Mouse (Mus musculus) brain, adult 2 months (tissue): ENCODE results near the gene Cyp2j8.
A peak's percentile ranks its signal among the peaks of the same experiment; 100 is the strongest.
"Not testable (repeated sequence)": the region's sequence is repeated elsewhere in the genome, so short reads cannot be mapped to it uniquely, and the experiment has no call there.

ENCODE experiments used
- DNase-seq: peaks from one replicate; pipeline ENCODE4 v3.0.0; 2011; ENCODE audit warnings: low read depth, low spot score

Gene Cyp2j8

DNA sequence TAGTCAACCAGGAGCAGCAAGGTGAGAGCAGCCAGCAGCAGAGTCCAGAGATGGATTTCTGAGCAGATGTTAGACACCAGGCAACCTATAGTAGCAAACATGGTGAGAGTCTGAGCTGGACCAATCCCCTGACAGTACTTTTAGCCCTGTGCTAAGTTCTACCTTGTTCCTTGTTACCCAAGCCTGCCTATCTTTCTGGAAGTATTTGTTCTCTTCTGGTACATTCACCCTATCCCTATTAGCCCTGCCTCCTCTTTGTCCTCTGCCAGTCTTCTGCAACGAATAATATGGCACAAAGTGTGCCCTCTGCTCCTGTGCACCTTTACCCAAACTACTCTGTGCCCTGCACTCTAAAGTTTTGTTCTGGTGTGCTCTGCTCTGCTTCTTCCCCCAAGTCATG is at the start of gene Cyp2j8:
Gene Cyp2j8, minus strand, starts transcription at position 101 of the 400 bp plus-strand sequence.
- no peak for DNase-seq

DNA sequence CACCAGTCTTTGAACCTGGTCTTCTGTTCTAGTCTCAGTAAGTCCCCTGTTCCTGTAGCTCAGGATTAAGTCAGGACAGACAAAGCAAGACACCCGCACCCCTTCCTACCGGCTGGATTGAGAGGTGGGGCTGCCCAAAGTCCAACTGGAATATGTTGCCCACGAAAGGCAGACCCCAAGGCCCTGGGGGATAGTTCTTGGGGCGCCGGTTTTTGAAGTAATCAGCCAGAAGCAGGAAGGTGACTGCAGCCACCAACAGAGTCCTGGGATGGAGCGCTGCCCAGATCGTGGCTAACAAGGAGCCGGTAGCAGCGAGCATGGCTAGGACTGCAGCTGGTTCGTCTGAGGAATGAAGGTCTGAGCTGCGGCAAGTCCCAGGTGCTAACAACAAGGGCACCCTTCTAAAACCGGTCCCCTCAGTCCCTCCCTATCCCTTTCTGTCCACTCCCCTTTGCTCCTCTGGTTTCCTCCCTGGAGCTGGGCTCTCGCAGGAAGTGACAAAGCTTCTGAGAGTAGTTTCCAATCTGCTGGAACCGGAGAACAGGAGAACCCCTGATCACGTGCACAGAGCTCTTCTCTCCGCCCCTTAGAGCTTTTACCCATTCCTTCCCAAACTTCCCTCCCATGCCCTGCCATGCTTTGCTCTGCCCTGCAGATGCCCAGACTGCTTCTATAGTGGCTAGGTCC is 46.1 kb upstream of the Cyp2j8 start, which contains the start of gene Cyp2j6:
Gene Cyp2j6, minus strand, starts transcription at position 529 of the 687 bp plus-strand sequence.
- peak; percentile 85 for DNase-seq

DNA sequence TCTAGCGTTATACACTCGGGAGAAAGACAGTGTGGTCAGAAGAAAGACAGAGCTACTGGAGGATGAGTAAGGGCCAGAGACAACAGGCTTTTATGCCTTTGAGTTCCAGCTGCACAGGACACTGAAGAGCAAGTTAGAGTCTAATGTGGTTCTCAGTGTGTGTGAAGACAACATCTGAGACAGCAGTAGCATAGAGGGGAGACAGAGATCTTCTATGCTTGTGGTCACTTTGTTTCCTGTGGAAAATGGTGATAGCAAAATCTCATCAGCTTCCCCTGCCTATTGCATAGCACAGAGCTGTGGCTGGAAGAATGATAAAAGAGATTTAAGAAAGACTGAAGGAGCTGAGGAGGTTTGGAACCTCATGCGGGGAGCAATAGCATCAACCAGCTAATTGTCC is 44.4 kb upstream of the Cyp2j8 start:
- DNase-seq: peak; percentile 13

DNA sequence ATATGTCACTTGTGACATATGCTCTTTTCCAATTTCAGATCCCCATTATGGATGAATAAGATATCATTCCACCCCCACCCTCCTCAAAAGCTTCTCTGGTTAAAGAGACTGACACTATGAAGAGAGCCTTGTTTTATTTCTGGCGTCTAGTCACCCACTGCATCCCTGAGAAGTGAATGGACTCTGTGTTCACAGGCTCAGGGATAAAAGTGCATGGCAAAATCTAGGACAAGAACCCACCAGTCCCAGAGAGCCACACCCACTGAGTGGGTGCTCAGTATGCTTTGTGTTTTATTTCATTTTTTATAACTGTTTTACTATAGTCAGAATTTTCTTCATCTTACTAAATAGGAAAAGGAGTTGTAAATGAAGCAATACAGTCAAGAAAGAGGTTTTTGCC is 38.8 kb upstream of the Cyp2j8 start:
- DNase-seq: peak; percentile 78

DNA sequence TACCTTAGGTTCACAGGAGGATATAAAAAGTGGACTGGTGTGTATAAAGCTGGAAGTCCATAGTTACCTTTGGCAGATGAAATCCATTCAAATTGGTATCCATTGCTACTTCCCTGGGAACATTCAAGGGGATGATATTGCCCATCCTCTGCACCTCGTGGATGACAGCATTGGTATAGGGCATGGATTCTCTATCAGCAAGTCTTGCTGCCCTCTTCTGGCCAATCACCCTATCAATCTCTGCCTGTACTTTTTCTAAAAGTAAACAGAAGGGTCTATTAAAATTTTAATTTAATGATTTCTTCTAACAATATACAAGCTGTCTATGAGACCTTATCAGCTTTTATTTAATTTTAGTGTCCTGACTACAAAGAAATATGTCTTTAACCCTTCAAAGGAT is 18.6 kb upstream of the Cyp2j8 start:
- peak; percentile 46 for DNase-seq

DNA sequence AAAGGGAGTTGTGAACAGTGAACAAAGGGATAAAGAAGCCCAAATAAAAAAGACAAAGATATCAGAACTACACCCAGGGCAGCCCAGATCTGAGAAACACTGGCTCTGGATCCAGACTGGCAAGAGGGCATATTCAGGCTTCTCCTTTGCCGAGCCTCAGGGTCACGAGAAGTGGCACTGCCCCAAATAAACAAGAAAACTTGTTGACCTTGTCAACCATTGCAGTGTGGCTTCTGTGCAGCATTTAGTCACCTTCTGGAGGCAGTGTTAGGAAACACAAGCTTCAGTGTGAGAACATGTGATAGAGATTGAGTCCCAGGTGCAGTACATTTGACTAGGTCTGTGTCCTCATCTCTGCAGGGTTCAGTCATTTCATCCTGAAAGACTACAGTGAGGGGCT is 15.1 kb upstream of the Cyp2j8 start:
- DNase-seq: no peak

DNA sequence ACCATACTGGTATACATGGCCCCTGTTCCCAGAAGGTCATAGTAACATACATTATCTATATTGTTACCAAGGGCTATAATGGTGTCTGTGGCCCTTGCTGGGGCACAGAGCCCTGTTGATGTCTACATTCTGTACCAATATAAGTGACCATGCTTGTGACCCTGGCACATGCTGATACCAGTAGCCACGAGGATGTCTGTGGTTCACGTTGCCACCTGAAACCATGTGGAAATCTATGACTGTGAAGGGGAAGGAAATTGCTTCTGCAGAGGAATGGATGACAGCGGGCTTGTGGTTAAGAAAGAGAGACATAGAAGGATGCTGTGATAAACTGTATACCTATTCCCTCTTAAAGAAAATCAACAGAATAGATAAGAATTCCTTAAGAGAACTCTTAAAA is 2.9 kb upstream of the Cyp2j8 start:
- DNase-seq: no peak

DNA sequence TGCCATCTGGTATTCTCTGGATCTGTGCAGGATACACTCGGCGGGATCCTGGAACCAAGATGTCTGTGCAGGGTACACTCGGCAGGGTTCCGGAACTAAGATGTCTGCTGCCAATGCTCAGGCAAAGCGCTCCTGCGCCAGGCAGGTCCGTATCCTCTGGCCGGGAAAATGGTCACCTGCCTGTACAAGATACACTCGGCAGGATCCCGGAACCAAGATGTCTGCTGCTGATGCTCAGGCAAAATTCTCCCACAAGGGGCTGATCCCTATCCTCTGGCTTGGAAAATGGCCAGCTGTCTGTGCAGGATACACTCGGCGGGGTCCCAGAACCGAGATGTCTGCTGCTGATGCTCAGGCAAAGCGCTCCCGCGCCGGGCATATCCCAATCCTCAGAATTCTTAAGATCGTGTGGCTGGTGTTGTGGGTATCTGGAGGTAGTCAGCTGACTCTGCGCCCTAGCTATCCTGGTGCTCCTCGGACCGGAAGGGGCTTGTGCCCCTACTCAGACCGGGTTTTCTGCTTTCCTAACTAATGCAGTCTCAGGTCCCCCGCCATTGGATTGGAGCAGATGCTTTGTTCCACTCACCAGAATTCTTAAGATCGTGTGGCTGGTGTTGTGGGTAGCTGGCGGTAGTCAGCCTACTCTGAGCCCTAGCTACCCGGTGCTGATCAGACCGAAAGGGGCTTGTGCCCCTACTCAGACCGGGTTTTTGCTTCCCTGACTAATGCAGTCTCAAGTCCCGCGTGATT is 43.7 kb downstream of the Cyp2j8 start:
- DNase-seq: not testable (repeated sequence)
